Mouse (Mus musculus): ENCODE measurements around the gene Smg1.

Smg1 gene

DNA sequence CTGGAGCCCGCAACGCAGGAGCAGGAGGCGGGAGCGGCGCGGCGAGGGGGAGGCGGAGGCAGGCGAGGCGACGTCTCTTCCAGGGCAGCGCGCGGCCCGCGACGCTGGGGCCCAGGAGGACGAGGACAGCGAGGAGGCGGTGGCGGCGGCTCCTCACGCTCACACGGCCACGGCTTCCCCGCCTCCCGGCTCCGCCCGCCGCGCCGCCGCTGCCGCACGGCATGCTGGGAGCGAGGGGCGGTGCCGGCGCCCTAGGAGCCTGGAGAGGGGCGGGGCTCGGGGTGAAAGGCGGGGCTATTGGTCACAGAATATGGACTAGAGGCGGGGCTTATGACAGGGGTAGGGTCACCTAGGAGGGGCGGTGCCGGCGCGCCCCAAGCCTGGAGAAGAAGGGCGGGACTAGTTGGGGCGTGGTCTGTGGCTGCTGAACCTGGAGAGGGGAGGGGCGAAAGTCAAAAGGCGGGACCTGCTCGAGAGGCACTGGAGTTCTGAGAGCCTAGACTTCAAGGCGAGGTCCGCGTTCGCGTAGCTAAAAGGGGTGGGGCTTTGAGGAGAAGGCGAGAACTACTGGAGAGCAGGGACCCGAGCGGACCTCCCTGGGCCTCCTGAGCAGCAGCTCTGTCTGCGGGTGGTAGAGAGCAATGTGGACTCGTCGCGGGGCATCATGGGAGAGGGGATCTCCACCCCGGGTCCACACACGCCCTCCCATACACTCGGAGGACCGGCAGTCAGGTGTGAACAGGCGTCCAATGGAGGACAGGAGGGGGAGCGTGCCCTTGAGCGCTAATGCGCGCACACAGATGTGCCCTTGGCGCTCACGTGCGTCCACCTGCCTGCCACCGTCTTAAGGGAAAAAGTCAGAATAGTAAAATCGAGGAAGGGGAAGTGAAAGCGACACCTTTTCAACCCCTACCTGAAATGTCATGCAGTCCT lies at the start of gene Smg1:
Gene Smg1, minus strand, starts transcription at position 218 of the 933 bp plus-strand sequence.
- peak; percentile 97 for DNase-seq (ENCODE audit: low read depth, low spot score)

DNA sequence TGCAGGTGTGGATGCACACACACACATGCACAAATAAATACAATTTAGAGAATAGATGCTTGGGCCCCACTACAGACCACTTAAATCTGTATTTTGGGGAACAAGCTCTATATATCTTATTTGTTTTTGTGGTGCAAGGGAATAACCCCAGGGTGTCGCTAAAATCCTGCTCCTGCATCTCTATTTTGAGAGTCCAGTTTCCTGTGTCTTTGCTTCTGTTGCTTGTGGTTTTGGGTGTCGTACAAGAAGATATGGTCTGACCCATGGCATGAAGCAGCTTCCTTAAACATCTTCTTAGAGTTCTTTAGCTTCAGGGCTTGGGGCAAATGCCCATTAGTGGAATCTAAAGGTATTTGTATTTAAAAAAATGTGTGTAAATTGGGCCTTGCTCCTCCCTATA lies 39.7 kb upstream of the Smg1 start:
- DNase-seq (ENCODE audit: low read depth, low spot score) = no peak

DNA sequence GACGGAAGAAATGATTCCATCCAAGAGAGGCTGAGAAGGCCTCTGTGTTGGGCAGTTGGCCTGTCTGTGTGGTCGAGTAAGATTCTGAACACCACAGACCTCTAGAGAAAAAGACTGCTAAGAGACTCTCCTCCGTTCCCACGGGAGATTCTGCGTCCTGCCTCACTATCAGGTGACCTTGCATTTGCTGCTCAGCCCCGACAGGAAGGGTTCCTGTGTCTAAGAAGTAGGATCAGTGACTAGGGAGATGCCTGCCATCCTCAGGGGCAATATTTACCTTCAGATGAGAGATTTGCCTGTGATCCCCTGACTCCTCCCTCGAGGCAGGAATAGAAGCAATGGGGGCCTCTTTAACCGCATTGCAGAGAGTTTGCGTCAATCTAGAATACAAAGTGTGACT lies 39.1 kb upstream of the Smg1 start:
- DNase-seq (ENCODE audit: low read depth, low spot score) = no peak

DNA sequence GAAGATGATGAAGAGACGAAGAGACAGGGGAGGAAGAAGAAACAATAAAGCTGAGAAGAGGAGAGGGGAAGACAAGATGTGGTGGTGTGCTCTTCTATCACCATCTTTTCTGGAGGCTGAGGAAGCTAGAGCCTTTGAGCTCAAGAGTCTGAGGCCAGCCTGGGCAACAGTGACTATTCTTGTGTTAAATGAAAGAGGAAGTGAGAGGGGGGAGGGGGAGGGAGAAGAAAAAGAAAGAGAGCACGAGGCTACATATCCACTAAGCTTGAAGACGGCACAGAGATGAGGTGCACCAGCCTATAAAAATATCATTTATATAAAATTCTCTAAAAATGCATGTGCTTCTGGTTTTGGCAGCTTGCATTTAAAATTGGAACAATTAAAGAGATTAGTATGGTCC lies 36.1 kb upstream of the Smg1 start:
- DNase-seq (ENCODE audit: low read depth, low spot score) = no peak

DNA sequence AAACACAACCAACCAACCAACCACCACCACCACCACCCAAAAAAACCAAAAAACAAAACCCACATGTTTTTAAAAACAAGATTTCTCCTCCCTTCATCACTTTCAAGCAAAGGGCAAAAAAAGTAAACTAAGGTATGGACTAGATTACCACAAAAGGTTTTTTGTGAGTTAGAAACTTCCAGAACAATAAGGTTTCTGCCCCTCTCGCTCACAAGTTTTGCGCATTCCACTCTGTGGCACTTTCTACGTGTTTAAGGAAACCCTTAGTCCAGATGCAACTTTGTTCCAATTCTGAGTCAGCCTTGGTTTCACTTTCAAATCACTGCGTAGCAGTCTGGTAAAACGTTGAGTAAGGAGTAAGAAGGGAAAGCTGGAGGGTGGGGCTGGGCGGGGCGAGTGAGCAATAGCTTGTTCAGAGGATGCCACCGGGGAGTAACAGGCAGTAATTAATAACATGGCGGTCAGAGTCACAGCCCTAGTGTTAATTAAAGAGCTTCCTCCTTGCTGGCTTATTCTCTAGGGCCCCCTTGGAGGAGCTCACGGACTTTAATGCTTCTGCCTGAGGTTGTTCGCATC lies 34.0 kb upstream of the Smg1 start:
- no peak for DNase-seq (ENCODE audit: low read depth, low spot score)

DNA sequence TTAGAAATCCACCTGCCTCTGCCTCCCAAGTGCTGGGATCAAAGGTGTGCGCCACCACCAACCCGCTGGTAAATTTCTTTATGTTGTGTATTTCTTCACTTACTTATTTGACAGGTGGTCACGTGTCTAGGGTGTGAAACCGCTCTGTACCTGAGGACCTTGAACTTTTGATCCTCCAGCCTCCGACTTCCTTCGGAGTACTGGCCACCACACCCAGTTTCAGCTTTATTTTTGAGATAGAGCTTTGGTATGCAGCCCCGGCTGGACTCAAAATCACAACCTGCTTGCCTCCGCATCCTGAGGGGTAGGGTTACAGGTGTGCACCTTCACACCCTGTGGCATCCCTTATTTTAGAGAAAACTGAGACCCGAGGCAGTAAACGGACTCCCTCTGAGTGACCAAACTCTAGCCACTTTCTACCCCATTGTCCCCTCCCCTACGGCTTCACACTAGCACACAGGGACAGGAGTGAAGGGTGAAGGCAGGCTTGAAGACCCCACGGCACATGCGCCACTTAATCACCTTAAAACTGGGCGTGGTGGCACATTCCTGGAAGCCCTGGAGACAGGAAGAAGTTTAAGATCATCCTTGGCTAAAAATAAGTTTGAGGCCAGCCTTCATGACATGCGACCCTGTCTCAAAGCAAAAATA lies 33.3 kb upstream of the Smg1 start:
- no peak for DNase-seq (ENCODE audit: low read depth, low spot score)

DNA sequence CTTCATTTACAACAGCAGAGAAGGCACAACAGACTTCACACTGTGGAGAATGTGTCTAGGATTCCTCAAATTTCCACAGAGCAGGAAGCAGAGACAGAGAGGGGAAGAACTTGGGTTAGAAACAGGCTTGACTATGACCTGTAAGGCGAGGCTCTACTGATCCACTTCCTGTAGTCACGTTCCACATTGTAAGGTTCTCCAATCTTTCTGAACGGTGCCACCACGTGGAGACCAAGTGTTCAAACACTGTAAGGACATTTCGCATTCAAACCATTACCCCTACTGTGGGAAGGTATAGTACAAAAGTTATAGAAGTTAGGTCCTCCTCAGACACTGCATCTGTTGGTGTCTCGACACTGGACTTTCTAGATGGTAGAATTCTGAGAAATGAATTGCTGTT lies 31.8 kb upstream of the Smg1 start:
- no peak for DNase-seq (ENCODE audit: low read depth, low spot score)

DNA sequence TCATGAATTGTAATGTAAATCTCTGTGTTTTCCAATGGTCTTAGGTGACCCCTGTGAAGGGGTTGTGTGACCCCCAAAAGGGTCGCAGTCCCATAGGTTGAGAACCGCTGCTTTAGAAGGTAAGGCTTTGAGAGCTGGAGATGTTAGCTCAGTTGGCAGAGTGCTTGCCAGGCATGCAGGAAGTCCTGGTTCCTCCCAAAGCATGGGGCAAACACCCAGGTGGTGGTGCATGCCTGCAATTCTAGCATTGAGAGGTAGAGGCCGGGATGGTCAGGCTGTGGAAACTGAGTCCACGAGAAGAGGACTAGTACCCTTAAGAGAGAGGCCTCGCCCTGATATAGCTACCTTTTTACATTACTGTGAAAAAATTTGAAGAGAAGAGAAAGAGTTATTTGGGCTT lies 31.4 kb upstream of the Smg1 start:
- DNase-seq (ENCODE audit: low read depth, low spot score) = no peak

DNA sequence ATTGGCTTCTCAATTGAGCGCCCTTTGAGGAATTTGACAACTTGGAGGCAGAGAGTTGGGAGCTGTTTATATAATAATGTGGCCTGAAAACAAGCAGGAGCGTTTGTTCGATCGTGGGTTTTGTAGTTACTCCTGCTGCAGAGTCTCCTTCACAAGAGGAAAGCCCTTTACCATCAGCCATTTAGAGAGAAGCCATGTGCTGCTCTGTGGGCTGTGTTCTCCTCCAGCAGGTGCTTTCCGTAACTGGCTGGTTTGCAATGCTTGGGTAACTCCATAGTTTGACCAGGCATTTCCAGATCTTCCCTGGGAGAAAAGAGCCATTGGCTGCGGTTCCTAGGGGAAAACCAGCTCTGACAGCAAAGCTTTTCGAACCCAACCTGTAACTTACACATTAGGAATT lies 30.7 kb upstream of the Smg1 start:
- no peak for DNase-seq (ENCODE audit: low read depth, low spot score)

DNA sequence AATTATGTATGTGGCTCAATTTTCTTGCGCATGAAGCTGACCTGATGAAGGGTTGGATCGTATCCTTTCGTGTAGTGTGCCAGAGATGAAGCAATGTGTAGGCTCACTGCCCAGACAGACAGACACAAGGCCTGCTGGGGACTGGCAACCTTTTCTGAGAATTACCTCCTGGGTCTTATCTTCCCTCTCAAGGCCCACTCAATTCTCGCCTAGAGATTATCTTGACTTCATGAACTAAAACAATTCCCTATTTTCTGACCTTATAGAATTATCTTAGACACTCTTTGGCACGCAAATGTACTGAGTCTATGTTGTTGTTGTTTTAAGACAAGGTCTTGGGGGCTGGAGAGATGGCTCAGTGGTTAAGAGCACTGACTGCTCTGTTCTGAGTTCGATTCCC lies 22.6 kb upstream of the Smg1 start:
- no peak for DNase-seq (ENCODE audit: low read depth, low spot score)

DNA sequence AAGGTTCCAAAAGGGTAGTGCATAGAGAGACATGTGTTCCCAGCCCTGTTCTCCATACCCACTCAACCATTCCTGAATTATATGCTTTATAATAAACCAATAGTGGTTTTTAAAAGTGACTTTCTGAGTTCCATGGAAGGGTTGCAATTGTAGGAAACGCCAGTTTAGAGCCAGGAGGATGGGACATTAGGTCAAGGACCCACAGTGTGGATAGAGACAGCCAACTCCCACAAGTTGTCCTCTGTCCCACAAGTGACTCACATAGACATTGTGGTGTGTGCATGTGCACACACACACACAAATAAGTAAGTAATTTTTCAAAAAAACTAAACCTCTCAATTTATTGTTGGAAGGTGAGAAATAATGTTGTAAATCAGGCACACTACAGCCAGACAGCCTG lies 20.1 kb upstream of the Smg1 start:
- no peak for DNase-seq (ENCODE audit: low read depth, low spot score)

DNA sequence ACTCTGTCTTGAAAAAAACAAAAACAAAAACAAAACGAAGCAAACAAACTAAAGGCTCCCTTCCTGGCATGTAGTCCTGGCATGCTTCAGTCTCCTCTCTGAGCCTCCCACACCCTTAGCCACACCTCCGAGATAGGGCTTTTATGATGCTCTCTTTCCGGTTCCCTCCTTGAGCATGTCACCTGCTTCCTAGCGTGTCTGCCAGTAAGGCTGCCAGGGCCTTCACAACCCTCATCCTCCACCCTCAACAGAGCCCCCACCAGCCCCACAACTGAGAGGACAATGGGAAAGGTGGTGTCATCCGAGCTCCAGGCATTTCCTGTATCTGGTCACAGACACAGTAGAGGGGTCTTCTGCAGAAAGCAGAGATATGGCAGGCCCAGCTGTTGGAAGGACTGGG lies 18.9 kb upstream of the Smg1 start:
- no peak for DNase-seq (ENCODE audit: low read depth, low spot score)

DNA sequence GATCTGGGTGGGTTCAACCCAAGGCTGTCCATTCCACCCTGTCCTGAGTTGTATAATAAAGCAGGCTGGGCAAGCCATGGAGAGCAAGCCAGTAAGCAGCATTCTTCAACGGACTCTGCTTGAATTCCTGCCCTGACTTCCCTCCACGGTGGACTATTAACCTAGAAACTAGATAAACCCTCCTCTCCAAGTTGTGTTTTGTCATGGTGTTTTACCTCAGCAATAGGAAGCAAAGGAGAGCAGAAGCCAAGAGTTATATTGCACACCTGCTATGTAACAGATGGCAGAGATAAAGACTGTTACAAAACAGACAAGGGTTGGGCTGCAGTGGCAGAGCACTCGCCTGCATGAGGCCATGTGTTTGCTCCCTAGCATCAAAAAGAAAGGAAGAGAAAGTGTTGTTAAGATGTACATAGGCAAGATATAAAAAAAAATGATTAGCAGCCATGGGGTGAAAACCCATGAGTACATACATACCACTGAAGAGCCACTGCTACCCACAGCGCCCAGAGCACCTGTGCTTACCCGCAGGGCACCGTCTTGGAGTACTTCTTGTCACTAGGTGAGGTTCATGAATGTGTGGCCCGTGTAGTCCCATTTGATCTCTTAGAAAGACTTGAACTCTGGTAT lies 16.3 kb upstream of the Smg1 start:
- no peak for DNase-seq (ENCODE audit: low read depth, low spot score)

DNA sequence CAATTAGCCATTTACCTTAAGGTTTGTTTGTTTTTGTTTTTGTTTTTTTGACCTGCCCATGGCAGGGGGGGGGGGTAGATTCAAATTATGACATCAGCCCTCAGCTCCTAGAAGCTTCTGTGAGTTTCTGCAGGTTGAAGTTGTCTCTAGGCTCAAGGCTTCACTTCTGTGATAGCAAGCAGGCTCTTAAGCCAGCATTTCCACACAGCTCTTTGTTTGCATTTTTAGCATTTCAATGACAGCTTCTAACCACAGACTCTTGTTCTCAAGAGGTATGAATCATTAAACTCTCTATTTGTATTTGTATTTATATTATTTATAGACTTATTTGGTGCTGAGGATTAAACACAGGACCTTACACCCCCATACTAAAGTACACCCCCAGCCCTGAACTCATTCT lies 15.0 kb upstream of the Smg1 start:
- DNase-seq (ENCODE audit: low read depth, low spot score) = no peak

DNA sequence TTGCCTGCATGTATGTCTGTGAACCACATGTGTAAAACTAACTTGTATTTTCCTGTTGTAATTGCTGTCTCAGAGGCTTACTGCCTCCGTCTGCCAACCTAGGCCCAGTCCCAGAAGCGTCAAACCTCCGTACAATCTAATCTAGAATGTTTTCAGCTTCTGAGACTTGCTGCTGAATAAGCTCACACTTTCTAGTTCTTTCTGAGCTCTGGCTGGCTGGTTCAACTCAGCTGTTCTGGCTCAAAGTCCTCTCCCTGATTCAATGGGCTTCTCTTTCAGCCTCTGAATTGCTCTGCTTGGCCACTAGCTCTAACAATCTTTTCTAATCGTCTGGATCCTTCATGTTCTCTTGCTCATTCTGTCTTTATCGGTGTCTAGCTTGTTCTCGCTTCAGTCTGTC lies 13.3 kb upstream of the Smg1 start:
- DNase-seq (ENCODE audit: low read depth, low spot score) = no peak

DNA sequence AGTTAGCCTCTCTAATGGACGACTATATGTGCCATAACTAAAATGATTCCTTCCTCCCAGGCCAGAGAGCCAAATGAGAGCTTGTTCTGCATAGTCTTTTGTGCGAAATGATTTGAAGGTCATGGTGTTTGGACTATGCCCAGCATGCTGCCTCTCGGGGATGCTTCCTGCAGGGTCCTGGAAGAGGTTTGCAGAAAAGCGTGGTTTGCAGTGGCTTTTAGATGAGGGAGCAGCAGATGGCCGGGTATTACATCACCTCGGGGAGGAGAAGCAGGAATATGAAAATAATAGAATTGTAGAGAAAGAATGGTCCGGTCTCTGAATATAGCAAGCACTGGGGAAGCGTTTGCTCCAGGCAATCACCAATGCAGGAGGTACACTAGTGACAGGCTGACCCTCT lies 11.0 kb upstream of the Smg1 start:
- DNase-seq (ENCODE audit: low read depth, low spot score) = no peak

DNA sequence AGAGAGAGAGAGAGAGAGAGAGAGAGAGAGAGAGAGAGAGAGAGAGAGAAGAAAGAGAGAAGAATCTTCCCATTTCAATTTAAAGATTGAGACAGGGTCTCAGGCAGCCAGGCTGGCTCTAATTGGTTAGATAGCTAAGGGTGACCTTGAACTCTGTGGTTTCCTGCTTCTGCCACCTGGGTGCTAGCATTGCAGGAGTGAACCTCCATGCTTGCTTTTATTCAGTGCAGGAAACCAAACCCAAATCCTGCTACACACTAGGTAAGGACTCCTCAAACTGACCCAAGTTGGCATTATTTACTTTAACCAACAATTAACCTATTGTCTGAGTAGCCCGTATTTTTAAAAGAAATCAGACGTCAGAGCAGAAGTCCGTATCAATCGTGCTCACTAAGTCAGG lies 10.5 kb upstream of the Smg1 start:
- DNase-seq (ENCODE audit: low read depth, low spot score) = no peak

DNA sequence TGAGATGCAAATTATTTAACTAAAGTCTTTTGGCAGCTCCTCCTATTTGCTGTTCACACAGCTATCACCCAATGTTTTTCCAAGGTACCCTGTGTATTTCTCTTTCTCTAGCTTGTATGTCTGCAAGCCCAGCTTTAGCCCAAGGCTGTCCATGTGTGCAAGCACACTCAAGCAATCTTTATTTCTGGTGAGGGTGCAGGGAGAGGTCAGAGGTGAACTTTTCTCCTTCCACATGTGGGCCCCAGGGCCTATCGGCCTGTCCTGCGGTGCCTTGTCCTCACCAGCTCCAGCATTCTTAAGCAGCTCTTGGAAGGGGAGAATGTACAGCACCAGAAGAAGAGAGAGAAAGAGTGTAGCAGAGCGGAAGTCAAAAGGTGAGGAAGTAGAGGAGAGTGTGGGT lies 9.5 kb upstream of the Smg1 start:
- DNase-seq (ENCODE audit: low read depth, low spot score) = no peak

DNA sequence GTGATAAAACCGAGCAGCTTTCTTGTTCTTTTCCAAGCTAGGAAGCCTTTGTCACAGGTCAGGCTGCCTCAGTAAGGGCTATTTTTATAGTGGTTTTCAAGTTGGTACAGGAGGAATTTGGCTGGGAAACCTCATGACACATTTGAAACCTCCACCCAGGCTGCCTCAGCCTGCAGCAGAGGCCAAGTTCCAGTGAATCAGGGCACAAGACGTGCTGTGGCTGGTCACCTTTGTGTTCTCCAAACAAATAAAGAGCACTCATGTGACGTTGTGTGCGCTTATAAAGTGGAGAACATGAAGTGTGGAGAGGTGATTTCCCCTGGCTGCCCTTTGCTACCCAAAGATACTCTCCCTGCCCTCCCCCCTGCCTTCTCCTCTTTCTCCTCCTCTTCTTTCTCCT lies 8.9 kb upstream of the Smg1 start:
- DNase-seq (ENCODE audit: low read depth, low spot score) = no peak

DNA sequence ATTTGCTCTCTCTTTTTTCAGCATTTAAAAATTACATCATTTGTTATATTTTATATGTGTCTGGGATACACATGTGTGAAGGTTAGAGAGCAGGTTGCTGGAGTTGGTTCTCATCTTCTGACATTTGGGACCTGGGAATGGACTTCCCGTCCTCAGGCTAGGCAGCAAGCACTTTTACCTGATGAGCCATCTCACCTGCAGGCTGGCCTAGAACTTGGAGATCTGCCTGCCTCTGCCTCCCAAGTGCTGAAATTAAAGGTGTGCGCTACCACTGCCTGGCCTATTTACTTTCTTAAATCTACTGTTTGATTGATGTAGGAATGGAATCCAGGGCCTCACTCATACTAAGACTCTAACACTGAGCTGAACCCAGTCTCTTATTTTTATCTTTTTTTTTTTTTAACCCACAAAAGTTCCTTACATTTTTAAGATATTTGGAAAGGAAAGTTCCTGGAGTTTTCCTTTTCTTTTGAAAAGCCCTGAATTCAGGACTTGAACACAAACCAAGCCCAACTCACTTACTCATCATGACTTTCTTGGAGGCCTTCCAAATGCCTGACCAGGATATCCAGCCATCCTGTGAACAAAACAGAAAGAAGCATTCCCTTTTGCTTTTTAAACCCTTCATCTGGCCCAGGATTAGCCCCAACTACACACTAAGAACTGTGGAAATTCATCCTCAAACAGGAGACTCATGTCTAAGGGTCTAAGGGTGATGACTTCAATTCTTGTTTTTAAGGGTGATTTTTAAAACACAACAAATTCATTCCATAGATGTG lies 8.1 kb upstream of the Smg1 start:
- DNase-seq (ENCODE audit: low read depth, low spot score) = no peak

DNA sequence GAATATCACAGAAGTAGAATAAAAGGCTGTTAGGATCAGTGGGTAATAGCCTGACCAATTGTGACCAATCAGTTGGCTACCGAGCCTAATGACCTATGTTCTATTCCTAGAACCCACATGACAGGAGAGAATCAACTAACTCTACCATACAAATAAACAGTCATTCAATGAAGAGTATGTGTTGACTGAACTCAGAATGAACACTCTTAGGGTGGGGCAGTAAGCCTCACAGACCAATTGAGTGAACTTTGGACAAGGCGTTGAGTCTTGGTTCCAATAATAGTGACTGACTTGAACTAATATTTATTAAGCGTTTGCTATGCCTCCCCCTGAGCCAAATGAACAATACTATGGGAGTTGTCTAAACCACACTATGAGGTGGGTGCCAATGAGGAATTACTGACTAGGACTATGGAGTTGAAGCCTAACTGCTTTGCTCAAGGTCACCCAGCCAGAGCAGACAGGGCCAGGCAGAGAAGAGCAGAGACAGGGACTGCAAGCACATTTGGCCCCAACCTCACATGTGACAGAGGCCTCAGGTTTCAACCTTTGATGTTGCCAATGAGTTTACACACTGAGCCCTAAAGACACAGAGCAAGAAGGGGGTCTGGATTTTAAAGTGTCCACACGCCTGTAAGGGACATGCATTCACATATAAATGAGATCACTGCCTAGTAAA lies 7.2 kb upstream of the Smg1 start:
- no peak for DNase-seq (ENCODE audit: low read depth, low spot score)

Measured in forelimb bud, embryonic 11.5 days (tissue).